Mouse (Mus musculus): ENCODE measurements at regions not wholly inside any gene's neighbourhood (a gene's known extent, or its start where the extent isn't known, plus 50 kb on each side); places are given as distances from the start of the nearest gene placed in this dataset.
A peak's percentile ranks its signal among the peaks of the same experiment; 100 is the strongest.
"Not testable (repeated sequence)": the region's sequence is repeated elsewhere in the genome, so short reads cannot be mapped to it uniquely, and the experiment has no call there.

DNA sequence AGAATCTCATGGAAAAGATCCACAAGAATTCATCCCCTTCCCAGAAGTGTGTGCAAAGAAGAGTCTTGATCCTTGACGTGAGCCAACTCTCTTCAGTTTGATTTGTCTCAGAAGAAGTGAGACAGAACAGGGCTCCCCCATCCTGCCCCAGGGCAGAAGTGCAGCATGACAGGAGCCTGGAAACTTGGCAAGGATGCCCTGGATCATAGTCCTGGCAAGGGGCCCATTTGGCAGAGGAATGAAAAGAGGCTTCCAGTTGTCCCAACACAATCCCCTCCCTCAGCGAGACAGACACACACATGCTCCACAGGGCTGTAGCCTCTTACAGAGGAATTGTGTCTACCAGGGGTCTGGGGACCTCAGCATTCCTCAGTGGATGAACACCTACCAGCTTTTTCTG, 102.7 kb downstream of the Ptpn20 start:
- DNase-seq (ENCODE audit: low spot score), result no peak

GRCm38 (mm10) chr14:33694224-33694623, 105.2 kb downstream of the Ptpn20 start:
- no peak for DNase-seq (ENCODE audit: low spot score)

DNA sequence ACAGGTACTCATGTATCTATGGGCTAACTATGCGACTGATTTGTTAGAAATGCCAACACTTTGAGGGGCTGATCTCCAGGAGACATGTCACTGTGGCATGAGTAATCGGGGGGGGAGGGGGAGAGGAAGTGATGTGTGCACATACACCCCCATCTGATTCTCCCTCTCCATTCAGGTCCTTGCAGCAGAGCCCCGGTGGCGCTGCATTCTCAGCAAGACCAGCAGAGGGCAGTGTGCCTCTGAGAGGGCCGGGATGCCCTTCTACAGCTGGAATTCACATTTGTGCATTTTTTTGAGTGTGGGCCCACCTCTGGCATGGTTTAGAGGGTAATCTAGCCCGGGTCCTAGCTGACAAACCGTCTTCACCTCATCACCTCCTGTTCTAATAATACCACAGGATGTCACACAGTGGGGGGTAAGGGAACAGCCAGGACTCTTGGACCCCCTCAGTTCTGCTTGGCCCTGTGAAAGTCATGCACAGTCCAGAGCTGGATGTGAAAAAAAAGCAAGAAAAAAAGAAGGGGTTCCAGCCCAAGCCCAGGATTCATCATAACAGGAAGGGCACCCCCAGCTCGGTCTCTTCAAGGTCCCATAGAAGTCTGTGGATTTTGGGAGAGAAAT, 106.5 kb downstream of the Ptpn20 start:
- DNase-seq (ENCODE audit: low spot score), result peak; percentile 81

DNA sequence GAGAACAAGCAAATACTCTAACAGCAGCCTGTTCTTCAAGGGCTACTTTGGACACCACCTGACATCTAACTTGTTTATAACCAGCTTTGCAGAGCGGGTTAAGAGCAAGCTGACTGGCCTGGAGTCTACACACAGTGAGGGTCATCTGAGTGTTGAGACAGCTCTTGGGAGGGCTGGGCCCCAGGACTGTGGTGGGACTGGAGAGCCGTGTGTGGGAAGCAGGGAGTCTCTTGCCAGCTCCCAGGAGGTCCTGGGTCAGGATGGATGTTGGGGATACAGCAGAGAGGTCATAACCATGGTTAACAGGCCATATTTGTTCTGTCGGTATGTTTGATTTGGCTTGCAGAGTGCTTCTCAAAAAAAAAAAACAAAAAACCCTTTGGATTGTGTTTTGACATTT, 107.8 kb downstream of the Ptpn20 start:
- no peak for DNase-seq (ENCODE audit: low spot score)

- DNase-seq (ENCODE audit: low spot score), result no peak
Observed at GRCm38 (mm10) chr14:33699777-33700438, 110.9 kb downstream of the Ptpn20 start.

DNA sequence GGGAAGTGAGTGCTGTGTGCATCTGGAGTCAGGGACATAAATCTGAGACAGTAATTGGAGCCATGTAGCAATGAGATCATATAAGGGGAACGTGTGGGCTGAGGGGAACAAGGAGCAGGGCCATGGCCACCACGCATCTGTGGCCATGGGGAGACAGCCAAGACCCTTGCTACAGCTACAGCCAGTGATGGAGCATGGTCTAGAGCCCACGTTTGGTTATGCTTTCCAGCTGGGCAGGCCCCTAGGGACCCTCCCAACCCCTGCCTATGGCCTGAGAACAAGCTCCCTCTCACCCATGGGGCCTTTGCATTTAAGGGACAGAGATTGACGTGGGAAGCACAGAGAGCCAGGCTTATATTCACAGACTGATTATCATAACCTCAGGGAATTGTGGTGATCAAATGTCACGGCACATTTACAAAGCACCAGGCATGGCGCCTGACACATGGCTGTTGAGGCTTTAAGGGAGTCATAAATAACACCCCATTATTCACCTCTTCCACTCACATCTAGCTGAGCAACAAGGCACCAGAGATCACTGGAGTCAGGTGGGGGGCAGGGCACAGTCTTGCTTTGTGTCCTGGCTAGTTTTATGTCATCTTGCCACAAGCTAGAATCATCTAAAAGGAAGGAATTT, 118.8 kb downstream of the Ptpn20 start:
- DNase-seq (ENCODE audit: low spot score), result peak; percentile 38

- no peak for DNase-seq (ENCODE audit: low spot score)
Observed at GRCm38 (mm10) chr14:33708298-33708665, 119.3 kb downstream of the Ptpn20 start.

DNA sequence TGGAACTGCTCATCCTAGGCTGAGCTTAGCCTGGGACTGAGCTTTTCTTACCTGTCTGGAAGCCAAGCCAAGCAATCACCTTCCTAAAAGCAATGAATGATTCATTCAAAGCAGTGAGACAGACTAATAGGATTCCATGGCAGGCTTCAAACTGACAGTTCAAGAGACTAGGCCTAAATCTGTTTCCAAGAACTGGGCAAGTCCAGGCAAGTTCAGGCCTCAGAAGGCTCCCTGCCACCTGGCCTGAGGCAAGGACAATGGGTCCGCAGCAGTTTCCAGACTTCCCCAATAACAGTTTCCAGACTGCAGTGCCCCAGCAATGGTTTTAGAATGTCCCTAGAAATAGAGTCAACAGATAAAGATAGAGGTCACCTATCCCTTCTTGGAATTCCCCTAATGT, 123.5 kb downstream of the Ptpn20 start:
- no peak for DNase-seq (ENCODE audit: low spot score)

DNA sequence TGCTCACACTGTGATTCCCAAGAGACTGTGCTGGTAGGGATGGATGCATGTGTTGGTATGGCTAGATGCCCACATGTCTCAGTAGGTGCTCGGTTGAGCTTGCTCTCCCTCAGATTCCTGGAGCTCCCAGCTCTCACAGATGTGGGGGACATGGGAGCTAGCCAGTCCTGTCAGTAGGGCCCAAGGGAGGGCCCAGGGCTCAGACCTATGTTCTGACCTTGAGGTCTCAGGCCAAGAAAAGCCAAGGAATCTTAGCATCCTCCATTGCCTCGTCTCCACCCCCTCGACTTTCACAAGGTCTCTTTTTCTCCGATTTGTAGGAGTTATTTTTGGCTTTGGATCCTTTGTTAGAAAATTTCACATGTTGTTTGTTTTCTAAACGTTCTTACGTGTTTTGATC, 130.6 kb downstream of the Ptpn20 start:
- DNase-seq (ENCODE audit: low spot score), result no peak

GRCm38 (mm10) chr14:33722379-33723145, 133.6 kb downstream of the Ptpn20 start:
- DNase-seq (ENCODE audit: low spot score), result not testable (repeated sequence)

DNA sequence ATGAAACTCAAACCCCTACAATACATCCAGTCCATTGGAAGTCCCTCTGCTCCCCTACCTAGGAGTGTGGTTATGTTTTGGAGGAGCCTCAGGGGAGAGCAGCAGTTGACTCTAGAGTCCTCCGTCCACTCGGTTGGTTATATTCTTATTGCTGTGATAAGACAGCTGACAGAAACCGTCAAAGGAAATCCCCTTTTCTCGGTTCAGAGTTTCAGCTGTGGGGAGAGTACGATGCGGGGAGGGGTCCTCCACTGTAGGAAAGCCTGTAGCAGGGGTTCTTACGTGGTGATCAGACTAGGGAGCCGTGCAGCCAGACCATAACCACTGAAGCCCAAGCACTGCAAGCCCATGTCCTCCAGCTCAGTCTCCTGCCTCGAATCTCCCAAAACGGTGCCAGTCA, 137.5 kb downstream of the Ptpn20 start:
- no peak for DNase-seq (ENCODE audit: low spot score)

DNA sequence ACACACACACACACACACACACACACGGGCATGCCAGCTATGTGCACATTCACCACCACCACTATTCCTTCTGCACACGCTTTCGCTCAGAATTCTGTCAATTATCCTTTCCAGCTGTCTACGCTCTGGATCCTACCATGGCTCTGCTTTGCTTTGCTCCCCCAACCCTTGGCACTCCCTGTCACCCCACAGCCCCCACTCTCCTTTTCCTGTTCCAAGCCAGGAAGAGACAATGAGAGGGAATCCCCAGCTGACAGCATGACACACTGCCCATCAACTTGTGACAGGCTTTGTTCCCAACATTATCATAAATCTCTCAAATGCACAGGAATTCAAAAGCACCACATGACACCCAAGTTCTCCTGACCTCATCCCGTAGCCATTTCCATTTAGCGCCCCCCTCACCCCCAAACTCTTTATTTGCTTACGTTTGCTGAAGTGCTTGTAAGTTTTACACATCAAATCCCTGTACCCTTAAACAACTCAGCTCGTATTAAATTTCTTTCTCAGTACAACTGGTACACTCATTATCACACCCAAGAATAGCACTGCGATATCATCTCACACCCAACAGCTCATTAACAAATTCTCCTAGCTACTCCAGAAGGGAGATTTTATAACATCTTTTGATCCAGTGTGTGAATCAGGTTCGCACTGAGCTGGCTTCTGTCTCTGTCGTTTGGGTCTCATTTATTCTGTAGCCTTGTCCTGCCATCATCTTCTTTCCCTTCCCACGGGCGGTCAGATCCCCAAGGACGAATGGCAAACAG, 140.3 kb downstream of the Ptpn20 start:
- peak; percentile 18 for DNase-seq (ENCODE audit: low spot score)

DNA sequence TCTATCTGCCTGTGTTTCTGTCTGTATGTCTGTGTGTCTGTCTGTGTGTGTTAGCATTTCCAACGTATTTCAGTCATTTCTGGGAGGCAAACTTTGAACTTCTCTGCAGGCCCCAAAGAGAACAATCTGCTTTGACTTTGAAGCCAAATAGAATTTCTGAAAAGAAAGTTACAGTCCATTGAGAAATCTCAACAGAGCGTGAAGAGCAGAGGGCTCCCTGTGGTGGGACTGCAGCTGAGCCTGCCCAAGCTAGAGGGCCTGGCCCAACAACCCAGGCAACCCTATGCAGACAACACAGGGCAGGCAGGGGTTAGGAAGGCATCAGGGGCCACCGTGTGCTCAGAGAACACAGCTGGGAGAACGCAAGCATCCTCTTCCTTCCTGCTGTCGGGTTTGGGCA, 143.7 kb downstream of the Ptpn20 start:
- peak; percentile 56 for DNase-seq (ENCODE audit: low spot score)

DNA sequence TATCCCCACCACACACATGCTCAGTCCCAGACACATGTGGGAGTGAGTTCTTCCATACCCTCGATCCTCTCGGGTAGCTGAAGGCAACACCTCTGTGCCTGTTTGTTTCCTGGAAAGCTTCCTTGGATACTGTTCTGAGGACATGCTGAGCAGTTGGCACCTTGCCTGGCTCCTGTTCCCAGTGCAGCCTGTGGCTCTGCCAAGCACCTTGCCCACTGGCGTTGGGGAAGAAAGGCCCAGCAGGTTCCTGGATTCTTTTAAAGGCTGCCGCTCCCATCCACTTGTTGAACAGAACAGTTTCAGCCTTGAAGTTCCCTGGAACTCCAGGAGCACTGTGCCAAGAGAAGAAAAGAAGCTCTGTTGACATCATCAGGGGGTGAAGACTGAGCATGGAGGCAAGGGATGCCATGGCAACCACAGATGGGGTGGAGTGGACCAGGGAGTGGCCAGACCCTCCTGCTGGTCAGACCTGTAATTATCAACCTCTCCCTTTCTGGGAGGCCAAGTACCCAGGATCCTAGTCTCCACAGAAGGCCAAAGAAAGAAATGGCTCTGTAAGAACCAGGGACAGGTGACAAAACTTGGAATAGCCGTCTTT, 145.5 kb downstream of the Ptpn20 start:
- DNase-seq (ENCODE audit: low spot score), result no peak

DNA sequence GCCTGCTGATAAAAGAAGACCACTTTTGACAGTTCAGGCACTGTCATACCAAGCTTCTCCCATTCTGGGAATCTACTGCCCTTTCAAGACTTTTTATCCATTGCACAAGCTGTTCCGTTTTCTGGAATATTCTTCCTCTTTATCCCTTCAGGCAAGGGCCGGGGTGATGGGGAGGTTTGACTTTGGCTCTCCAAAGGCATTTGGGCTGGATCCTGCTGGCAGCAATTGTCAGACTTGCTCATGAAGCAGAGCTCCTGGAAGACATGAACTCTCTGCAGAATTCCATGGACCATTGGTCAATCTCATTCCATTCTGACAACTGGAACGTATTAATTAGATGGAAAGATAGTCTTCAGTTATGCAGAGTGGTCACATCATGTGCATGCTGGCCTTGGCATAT, 146.6 kb downstream of the Ptpn20 start:
- DNase-seq (ENCODE audit: low spot score), result no peak

DNA sequence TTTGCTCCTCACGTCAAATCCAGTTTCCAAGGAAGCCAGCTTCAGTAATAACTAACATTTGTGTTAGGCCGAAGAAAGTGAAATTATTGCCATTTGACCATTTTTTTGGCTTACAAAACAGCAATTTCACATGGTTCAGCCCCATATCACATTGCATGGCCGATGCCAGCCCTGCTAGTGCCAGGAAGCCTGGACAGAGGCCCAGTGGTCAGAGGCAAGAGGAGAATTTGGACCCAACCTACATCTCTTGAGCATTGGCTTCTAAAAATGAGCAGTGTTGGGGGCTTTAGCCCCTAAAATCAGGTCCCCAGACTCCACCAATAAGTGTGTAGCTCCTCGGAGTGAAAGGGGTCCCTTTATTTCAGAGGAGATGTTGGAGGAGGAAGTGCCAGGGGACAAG, 157.2 kb downstream of the Ptpn20 start:
- DNase-seq (ENCODE audit: low spot score), result no peak

DNA sequence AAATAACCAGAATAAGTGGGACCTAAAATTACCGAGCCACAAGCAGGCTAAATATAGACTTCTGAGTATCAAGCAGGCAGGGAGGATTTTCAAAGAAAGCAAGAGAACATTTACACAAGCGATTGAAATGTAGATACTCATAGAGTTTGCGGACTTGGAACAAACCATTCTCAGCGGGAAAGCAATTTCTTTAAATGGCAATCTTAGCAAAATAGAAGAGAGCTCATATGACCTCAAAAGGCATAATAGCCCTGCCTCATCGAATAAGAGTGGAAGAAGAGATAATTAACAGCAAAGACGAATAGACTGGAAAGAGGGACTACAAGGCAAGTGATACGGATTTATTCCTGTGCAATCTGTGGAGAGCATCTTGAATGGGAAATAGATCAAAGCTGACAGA, 163.7 kb upstream of the Gdf10 start:
- no peak for DNase-seq (ENCODE audit: low spot score)

GRCm38 (mm10) chr14:33763641-33764046, 159.7 kb upstream of the Gdf10 start:
- DNase-seq (ENCODE audit: low spot score), result peak; percentile 24

DNA sequence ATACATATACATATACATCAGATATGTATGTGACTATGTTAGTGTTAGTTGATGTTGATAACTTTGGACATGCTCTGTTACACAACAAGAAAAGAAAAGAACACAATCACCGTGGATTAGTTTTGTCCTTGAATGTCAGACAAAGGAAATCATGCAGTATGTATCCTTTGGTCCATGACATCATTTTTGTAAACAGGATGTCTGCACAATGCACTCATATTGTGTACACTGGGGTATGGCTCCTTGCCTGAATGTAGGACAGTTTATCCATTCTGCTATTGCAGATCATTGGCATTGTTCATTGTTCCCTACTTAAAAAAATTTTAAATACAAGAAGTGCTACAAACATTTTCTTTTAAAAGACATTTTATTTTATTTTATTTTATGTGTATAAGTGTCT, 157.6 kb upstream of the Gdf10 start:
- DNase-seq (ENCODE audit: low spot score), result no peak

- no peak for DNase-seq (ENCODE audit: low spot score)
Observed at GRCm38 (mm10) chr14:33772374-33772773, 151.0 kb upstream of the Gdf10 start.

GRCm38 (mm10) chr14:33789556-33789955, 133.8 kb upstream of the Gdf10 start:
- no peak for DNase-seq (ENCODE audit: low spot score)

DNA sequence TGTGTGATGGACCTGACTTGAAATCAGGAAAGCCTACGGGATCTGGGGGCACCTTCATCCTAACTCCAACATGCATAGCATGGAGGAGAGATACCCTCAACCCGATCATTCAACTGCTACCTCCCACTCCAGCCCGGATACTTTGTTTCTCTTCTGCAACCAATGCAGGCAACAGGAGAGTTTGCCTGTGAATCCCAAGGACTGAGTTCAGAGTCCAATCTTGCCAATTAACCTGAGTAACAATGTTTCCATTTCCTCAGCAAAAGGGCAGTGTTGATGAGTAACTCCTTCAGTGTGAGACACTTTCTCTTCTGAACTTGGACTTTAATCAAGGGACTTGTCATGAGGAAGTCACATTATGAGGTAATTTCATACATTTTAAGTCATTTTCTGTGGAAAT, 129.1 kb upstream of the Gdf10 start:
- DNase-seq (ENCODE audit: low spot score), result no peak
